Mouse (Mus musculus) megakaryocyte, embryonic 14.5 days (primary cell): Measurements from ENCODE around the gene Rpn2. TPM values are rescaled to one million over a fixed set of nuclear protein-coding genes. Genes with fewer than 3 reads are reported as not detected.

Experiments used
- H3K27me3 ChIP-seq: replicated peaks from 2 replicates; pipeline ENCODE3; 2012; ENCODE audit warnings: inconsistent platforms
- H3K36me3 ChIP-seq: replicated peaks from 2 replicates; pipeline ENCODE3; 2012; ENCODE audit warnings: low read length, inconsistent platforms, mixed read lengths
- H3K4me1 ChIP-seq: 2 replicates; pipeline ENCODE4 v1.6.1; 2012; ENCODE audit warnings: inconsistent platforms
- H3K4me3 ChIP-seq: replicated peaks from 2 replicates; pipeline ENCODE3; 2012; ENCODE audit warnings: moderate library complexity, mild to moderate bottlenecking, inconsistent platforms
- H3K9me3 ChIP-seq: 2 replicates; pipeline ENCODE4 v1.6.1; 2012; ENCODE audit warnings: inconsistent platforms
- FLI1 ChIP-seq: IDR thresholded peaks from 2 replicates; pipeline ENCODE4 v1.6.1; 2012; ENCODE audit warnings: low read length, inconsistent platforms, mixed read lengths
- GATA1 ChIP-seq: IDR thresholded peaks from 3 replicates; pipeline ENCODE4 v1.6.1; 2012; ENCODE audit warnings: mixed read lengths, low read length, inconsistent platforms, borderline replicate concordance
- polyA plus RNA-seq: library from polyadenylated mRNA; stranded (reverse); fragments of >175 nt; gene quantifications from 2 replicates; pipeline ENCODE4 v1.2.3, GENCODE M21; 2012; ENCODE audit warnings: low replicate concordance; ENCODE audit not compliant: insufficient read depth

Gene Rpn2
- polyA plus RNA-seq, 1 experiment = 73.1 TPM

GRCm38 (mm10) chr2:157322029-157322766 lies 43.4 kb downstream of the Rpn2 start:
- peaks cover 97% of the 10 kb centered on the region for H3K36me3 ChIP-seq
- no peak for TF ChIP-seq FLI1
- no peak for TF ChIP-seq GATA1
- no peak overlapping the region for H3K4me3 ChIP-seq
- no peaks in the 10 kb centered on the region for H3K27me3 ChIP-seq
- H3K4me1 ChIP-seq = peaks cover 13% of the 10 kb centered on the region
- H3K9me3 ChIP-seq = no peaks in the 10 kb centered on the region

- peaks cover 95% of the 10 kb centered on the region for H3K36me3 ChIP-seq
Measured at GRCm38 (mm10) chr2:157325238-157325637, 46.4 kb downstream of the Rpn2 start.

GRCm38 (mm10) chr2:157328106-157328505 lies 49.3 kb downstream of the Rpn2 start:
- Histone ChIP-seq H3K4me1 (peaks cover 20% of the 10 kb centered on the region), H3K27me3 (peaks cover 1% of the 10 kb centered on the region), H3K9me3 (no peaks in the 10 kb centered on the region), H3K4me3 (no peak overlapping the region), H3K36me3 (peaks cover 66% of the 10 kb centered on the region)
- TF ChIP-seq GATA1 (no peak), FLI1 (no peak)

More at GRCm38 (mm10) chr2:157325238-157325637, 46.4 kb downstream of the Rpn2 start:
- TF ChIP-seq GATA1 (no peak), FLI1 (no peak)
- peaks cover 20% of the 10 kb centered on the region for H3K4me1 ChIP-seq
- H3K4me3 ChIP-seq = no peak overlapping the region
- no peaks in the 10 kb centered on the region for H3K27me3 ChIP-seq
- H3K9me3 ChIP-seq = no peaks in the 10 kb centered on the region

GRCm38 (mm10) chr2:157328570-157328969 lies 49.8 kb downstream of the Rpn2 start:
- Histone ChIP-seq H3K27me3 (peaks cover 6% of the 10 kb centered on the region), H3K36me3 (peaks cover 61% of the 10 kb centered on the region), H3K4me3 (no peak overlapping the region), H3K4me1 (peaks cover 20% of the 10 kb centered on the region), H3K9me3 (no peaks in the 10 kb centered on the region)
- TF ChIP-seq FLI1 (no peak), GATA1 (no peak)

- peaks cover 33% of the 10 kb centered on the region for H3K27me3 ChIP-seq
- TF ChIP-seq GATA1 = no peak
- TF ChIP-seq FLI1 = no peak
- no peak overlapping the region for H3K4me3 ChIP-seq
- H3K9me3 ChIP-seq = no peaks in the 10 kb centered on the region
- H3K4me1 ChIP-seq = peaks cover 19% of the 10 kb centered on the region
- H3K36me3 ChIP-seq = peaks cover 27% of the 10 kb centered on the region
Measured at GRCm38 (mm10) chr2:157332059-157332458, 53.2 kb downstream of the Rpn2 start.

- Histone ChIP-seq H3K36me3 (no peaks in the 10 kb centered on the region), H3K4me1 (peaks cover 44% of the 10 kb centered on the region), H3K4me3 (no peak overlapping the region), H3K27me3 (peaks cover 69% of the 10 kb centered on the region), H3K9me3 (no peaks in the 10 kb centered on the region)
- no peak for TF ChIP-seq GATA1
- no peak for TF ChIP-seq FLI1
Measured at GRCm38 (mm10) chr2:157338663-157339062, 59.8 kb downstream of the Rpn2 start.

- Histone ChIP-seq H3K4me1 (peaks cover 49% of the 10 kb centered on the region), H3K27me3 (peaks cover 68% of the 10 kb centered on the region), H3K36me3 (no peaks in the 10 kb centered on the region), H3K9me3 (no peaks in the 10 kb centered on the region), H3K4me3 (no peak overlapping the region)
- TF ChIP-seq FLI1 (no peak), GATA1 (no peak)
Measured at GRCm38 (mm10) chr2:157339532-157339931, 60.7 kb downstream of the Rpn2 start.

- Histone ChIP-seq H3K27me3 (peaks cover 68% of the 10 kb centered on the region), H3K9me3 (no peaks in the 10 kb centered on the region), H3K4me3 (no peak overlapping the region), H3K36me3 (no peaks in the 10 kb centered on the region), H3K4me1 (peaks cover 55% of the 10 kb centered on the region)
- TF ChIP-seq FLI1 (no peak), GATA1 (no peak)
Measured at GRCm38 (mm10) chr2:157340221-157340741, 61.5 kb downstream of the Rpn2 start.

GRCm38 (mm10) chr2:157341554-157342270 lies 62.9 kb downstream of the Rpn2 start:
- H3K36me3 ChIP-seq = no peaks in the 10 kb centered on the region
- no peak for TF ChIP-seq FLI1
- no peak for TF ChIP-seq GATA1
- no peaks in the 10 kb centered on the region for H3K9me3 ChIP-seq
- peaks cover 71% of the 10 kb centered on the region for H3K27me3 ChIP-seq
- H3K4me1 ChIP-seq = peaks cover 51% of the 10 kb centered on the region
- no peak overlapping the region for H3K4me3 ChIP-seq
